Mouse (Mus musculus) WW6 (cell line): ENCODE data around the gene Fancd2os.

Experiments
- DNase-seq: peaks from one replicate; pipeline ENCODE4 v3.0.0-alpha.2; 2013; ENCODE audit warnings: low read depth, low spot score

Gene Fancd2os

GRCm38 (mm10) chr6:113605224-113605545 lies 4.7 kb upstream of the Fancd2os start:
- no peak for DNase-seq

GRCm38 (mm10) chr6:113604432-113605223 lies 4.1 kb upstream of the Fancd2os start, which contains the start of gene Brk1:
Brk1 (plus strand) TSS chr6:113604772.
- peak; percentile 91 for DNase-seq

- no peak for DNase-seq
These were observed 3.5 kb upstream of the Fancd2os start for GRCm38 (mm10) chr6:113603993-113604392.

GRCm38 (mm10) chr6:113602821-113603220 lies 2.3 kb upstream of the Fancd2os start:
- no peak for DNase-seq

GRCm38 (mm10) chr6:113599833-113600232 lies 682 bp downstream of the Fancd2os start:
- DNase-seq, result no peak

GRCm38 (mm10) chr6:113597945-113598344 lies 2.6 kb downstream of the Fancd2os start:
- no peak for DNase-seq

GRCm38 (mm10) chr6:113592637-113593036 lies 7.9 kb downstream of the Fancd2os start:
- DNase-seq, result no peak

- no peak for DNase-seq
These were observed 13.9 kb downstream of the Fancd2os start for GRCm38 (mm10) chr6:113586466-113587183.

GRCm38 (mm10) chr6:113585065-113585464 lies 15.4 kb downstream of the Fancd2os start:
- DNase-seq, result no peak

GRCm38 (mm10) chr6:113583023-113583422 lies 17.5 kb downstream of the Fancd2os start:
- no peak for DNase-seq

- no peak for DNase-seq
These were observed 21.2 kb downstream of the Fancd2os start for GRCm38 (mm10) chr6:113579306-113579705.

- no peak for DNase-seq
These were observed 24.5 kb downstream of the Fancd2os start for GRCm38 (mm10) chr6:113576044-113576443.

GRCm38 (mm10) chr6:113564557-113564956 lies 36.0 kb downstream of the Fancd2os start:
- DNase-seq, result no peak

- DNase-seq, result no peak
These were observed 40.8 kb downstream of the Fancd2os start for GRCm38 (mm10) chr6:113559736-113560135.
